Mouse (Mus musculus): ENCODE data around the gene Pin1.

The Pin1 gene

GRCm38 (mm10) chr9:20705981-20706380 lies 54.1 kb downstream of the Pin1 start:
- DNase-seq, result no peak

GRCm38 (mm10) chr9:20710471-20710870 lies 58.6 kb downstream of the Pin1 start:
- DNase-seq, result no peak

DNA sequence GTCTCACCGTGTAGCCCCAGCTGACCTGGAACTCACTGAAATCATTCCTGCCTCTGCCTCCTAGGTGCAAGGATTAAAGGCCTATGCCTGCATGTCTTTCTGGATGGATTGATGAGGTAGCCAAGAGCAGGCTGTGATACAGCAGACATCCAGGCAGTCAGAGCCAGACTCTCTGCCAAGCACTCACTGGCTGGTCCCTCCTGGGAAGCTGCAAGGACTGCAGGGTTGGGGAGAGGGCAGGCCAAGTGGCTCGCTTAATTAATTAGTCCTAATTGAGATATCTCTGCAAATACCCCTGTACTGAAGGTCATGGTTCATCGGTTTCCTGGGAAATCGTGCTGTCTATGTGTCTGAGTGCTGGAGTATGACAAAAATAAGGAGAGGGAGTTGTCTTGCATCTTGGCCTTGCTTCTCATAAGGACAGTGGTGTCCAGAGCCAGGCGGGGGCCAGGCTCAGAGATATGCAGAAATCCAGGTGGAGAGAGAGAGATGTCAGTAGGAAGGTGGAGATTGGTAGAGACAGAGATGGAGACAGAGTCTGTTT lies 61.1 kb downstream of the Pin1 start:
- DNase-seq, result no peak

DNA sequence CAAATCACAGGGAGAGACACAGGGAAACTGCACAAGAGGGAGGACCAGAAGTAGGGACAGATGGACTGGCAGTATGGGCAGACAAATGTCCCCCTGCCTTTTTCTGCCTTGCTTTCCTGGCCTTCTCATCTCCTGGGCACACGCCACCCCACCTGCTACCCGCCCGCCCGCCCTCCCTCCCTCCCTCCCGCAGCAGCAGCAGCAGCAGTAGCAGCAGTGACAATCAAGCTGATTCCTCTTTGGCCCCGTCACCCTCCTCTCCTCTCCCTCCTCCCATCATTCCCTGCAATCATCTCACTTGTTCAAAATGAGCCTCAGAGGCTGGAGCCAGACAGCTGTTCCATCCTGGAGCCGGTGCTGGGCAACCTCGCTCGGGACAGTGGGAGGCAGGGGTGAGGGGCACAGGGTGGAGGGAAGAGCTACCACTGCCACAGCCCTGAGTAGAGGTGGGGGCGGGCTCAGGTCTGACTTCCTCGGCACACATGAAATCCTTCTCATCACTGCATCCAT lies 61.6 kb downstream of the Pin1 start:
- DNase-seq, result no peak

DNA sequence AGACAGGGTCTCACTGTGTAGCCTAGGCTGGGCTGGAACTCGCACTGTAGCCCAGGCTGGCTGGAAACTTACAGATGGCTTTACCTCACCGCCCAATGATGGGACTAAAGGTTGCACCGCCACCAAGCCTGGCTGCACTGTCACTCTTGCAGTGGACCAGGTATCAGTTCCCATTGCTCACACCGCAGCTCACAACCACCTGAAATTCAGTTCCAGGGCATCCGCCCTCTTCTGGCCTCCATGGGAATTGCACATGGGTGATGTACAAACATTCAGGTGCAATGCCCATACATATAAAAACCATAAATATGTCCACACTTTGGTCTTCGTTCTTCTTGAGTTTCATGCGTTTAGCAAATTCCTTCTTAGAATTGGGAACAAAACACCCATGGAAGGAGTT lies 63.4 kb downstream of the Pin1 start:
- no peak for DNase-seq

All from kidney, adult 18-20 months (tissue).